Mouse (Mus musculus): Measurements from ENCODE around the gene Creb3. TPM values are rescaled to one million over a fixed set of nuclear protein-coding genes. Genes with fewer than 3 reads are reported as not detected.

Creb3 gene
- 78.7 and 80.5 TPM in 2 replicates for polyA plus RNA-seq (2015; fragmentation: Nextera tagmentation; extraction: Ambion mirVana)

DNA sequence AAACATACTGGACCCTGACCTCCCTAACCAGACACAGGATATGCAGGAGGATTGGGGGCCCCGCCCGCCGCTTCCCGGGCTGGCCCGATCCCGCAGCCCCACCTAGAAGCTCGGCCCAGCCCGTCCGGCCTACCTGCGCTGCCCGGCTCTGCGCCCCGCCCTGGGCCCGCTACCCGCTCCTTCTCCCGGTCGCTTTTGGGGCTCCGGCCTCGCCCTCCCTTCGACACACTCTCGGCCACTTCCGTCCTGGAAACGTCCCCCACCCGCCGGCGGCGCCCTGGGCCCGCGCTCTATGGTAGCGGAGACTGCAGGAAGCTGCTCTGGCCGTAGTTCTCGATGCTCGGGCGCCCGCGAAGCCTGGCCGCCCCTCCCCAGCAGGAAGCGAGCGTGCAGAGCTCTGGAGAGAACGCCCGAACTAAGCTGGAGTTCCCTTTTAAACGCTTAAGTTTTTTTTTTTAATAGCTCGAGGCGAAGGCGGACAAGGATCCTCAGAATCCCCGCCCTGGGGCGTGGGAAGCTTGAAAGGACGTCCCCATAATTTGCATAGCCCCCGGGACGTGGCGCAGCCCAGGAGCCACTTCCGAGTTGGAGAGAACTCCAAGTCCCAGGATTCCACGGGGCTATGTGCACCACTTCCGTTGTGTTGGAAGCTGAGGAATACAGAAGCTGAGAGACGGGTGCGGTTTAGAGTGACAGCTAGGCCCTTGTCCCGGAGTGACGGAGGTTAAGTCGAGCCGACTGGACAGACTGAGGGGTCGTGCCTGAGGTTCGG is at the start of gene Creb3, which contains the start of gene Tln1:
TSS of gene Creb3 (plus strand) at position 336 of the 772 bp plus-strand sequence.
TSS of gene Tln1 (minus strand) at position 695 of the 772 bp plus-strand sequence.
- Histone ChIP-seq H3K9ac (ENCODE audit: low read depth, low read length) (peak within 1 kb of the TSS; percentile 95), H3K27ac (ENCODE audit: low read length) (peak within 1 kb of the TSS; percentile 100), H3K4me3 (ENCODE audit: low read length) (peak within 1 kb of the TSS; percentile 71), H3K4me1 (ENCODE audit: control insufficient read depth, insufficient read depth, low read length) (peaks cover 48% of the 10 kb centered on the region), H3K9me3 (ENCODE audit: control insufficient read depth, low read length) (no peaks in the 10 kb centered on the region), H3K4me2 (ENCODE audit: low read depth, low read length) (peak within 1 kb of the TSS; percentile 90), H3K27me3 (replicated peaks; ENCODE audit: control insufficient read depth, insufficient read depth, low read length) (no peaks in the 10 kb centered on the region), H3K36me3 (ENCODE audit: control insufficient read depth, insufficient read depth, low read length) (peaks cover 11% of the 10 kb centered on the region; the same call in 1 of the 2 replicates)
- ATAC-seq, result peak; percentile 94
- under 1% methylated on average over 62 of the region's 62 CpGs for WGBS

DNA sequence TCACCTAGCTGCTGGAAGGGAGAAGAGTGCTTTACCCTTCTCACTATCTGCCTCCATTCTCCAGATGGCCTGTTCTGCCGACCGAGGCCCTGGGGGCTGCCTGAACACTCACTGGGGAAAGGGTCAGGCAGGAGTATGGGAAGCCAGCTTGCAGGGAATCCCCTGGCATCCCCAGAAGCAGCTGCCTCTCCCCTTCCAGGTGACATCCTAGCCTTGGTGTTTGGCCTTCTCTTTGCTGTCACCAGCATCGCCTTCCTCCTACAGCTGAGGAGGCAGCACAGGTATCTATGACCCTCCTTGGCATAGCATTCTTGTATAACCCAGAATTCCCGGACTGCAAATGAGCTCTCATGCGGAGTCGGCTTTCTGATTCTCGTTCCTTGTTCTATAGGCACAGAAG is 49.5 kb upstream of the Creb3 start:
- H3K27ac ChIP-seq (ENCODE audit: low read length), result no peak overlapping the region
- no peak for ATAC-seq
- H3K4me2 ChIP-seq (ENCODE audit: low read depth, low read length), result no peak overlapping the region
- no peaks in the 10 kb centered on the region for H3K36me3 ChIP-seq (ENCODE audit: control insufficient read depth, insufficient read depth, low read length)
- H3K9ac ChIP-seq (ENCODE audit: low read depth, low read length), result no peak overlapping the region
- H3K4me1 ChIP-seq (ENCODE audit: control insufficient read depth, insufficient read depth, low read length), result peaks cover 17% of the 10 kb centered on the region
- 68% methylated on average over 7 of the region's 7 CpGs for WGBS
- no peaks in the 10 kb centered on the region for H3K9me3 ChIP-seq (ENCODE audit: control insufficient read depth, low read length)
- H3K27me3 ChIP-seq (replicated peaks; ENCODE audit: control insufficient read depth, insufficient read depth, low read length), result no peaks in the 10 kb centered on the region
- no peak overlapping the region for H3K4me3 ChIP-seq (ENCODE audit: low read length)

DNA sequence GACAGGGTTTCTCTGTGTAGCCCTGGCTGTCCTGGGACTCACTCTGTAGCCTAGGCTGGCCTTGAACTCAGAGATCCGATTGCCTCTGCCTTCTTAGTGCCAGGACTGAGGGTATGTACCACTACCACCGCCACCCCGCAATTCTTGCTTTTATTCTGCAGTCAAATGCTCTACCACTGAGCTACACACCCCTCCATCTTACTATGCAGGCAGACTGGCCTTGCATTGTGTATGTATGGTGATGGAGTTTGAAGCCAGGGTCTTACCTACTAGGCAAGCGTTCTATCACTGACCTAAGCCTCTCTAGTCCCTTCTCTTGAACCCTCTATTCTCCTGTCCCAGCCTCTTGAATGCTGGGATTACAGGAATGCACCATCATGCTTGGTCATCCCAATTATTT is 48.8 kb upstream of the Creb3 start:
- no peaks in the 10 kb centered on the region for H3K9me3 ChIP-seq (ENCODE audit: control insufficient read depth, low read length)
- peaks cover 11% of the 10 kb centered on the region for H3K4me1 ChIP-seq (ENCODE audit: control insufficient read depth, insufficient read depth, low read length)
- H3K27me3 ChIP-seq (replicated peaks; ENCODE audit: control insufficient read depth, insufficient read depth, low read length), result no peaks in the 10 kb centered on the region
- no peak overlapping the region for H3K4me2 ChIP-seq (ENCODE audit: low read depth, low read length)
- 91% methylated on average over 4 of the region's 4 CpGs for WGBS
- H3K36me3 ChIP-seq (ENCODE audit: control insufficient read depth, insufficient read depth, low read length), result no peaks in the 10 kb centered on the region
- ATAC-seq, result no peak
- no peak overlapping the region for H3K4me3 ChIP-seq (ENCODE audit: low read length)
- no peak overlapping the region for H3K9ac ChIP-seq (ENCODE audit: low read depth, low read length)
- no peak overlapping the region for H3K27ac ChIP-seq (ENCODE audit: low read length)

DNA sequence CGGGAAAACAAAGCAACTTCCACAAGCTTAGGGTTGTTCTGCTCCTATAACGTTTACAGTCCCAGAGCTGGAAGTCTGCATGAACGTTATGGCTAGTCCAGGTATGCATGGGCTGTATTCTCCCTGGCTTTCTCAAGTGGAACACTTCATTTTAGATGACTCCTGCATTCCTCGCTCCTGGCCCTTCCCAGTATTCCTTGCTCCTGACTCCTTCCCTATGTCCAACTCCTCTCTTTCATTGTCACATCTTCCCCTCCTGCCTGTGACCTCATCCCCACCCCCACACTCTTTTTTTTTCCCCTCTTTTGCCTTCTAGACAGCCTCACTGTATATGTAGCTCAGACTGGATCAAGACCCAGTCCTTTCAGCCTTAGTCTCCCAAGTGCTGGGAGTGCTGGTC is 48.3 kb upstream of the Creb3 start:
- no peak overlapping the region for H3K4me2 ChIP-seq (ENCODE audit: low read depth, low read length)
- H3K9me3 ChIP-seq (ENCODE audit: control insufficient read depth, low read length), result no peaks in the 10 kb centered on the region
- H3K27me3 ChIP-seq (replicated peaks; ENCODE audit: control insufficient read depth, insufficient read depth, low read length), result no peaks in the 10 kb centered on the region
- no peak overlapping the region for H3K4me3 ChIP-seq (ENCODE audit: low read length)
- H3K9ac ChIP-seq (ENCODE audit: low read depth, low read length), result no peak overlapping the region
- no peak overlapping the region for H3K27ac ChIP-seq (ENCODE audit: low read length)
- H3K36me3 ChIP-seq (ENCODE audit: control insufficient read depth, insufficient read depth, low read length), result no peaks in the 10 kb centered on the region
- H3K4me1 ChIP-seq (ENCODE audit: control insufficient read depth, insufficient read depth, low read length), result peaks cover 8% of the 10 kb centered on the region
- 68% methylated on average over 4 of the region's 4 CpGs for WGBS
- no peak for ATAC-seq

DNA sequence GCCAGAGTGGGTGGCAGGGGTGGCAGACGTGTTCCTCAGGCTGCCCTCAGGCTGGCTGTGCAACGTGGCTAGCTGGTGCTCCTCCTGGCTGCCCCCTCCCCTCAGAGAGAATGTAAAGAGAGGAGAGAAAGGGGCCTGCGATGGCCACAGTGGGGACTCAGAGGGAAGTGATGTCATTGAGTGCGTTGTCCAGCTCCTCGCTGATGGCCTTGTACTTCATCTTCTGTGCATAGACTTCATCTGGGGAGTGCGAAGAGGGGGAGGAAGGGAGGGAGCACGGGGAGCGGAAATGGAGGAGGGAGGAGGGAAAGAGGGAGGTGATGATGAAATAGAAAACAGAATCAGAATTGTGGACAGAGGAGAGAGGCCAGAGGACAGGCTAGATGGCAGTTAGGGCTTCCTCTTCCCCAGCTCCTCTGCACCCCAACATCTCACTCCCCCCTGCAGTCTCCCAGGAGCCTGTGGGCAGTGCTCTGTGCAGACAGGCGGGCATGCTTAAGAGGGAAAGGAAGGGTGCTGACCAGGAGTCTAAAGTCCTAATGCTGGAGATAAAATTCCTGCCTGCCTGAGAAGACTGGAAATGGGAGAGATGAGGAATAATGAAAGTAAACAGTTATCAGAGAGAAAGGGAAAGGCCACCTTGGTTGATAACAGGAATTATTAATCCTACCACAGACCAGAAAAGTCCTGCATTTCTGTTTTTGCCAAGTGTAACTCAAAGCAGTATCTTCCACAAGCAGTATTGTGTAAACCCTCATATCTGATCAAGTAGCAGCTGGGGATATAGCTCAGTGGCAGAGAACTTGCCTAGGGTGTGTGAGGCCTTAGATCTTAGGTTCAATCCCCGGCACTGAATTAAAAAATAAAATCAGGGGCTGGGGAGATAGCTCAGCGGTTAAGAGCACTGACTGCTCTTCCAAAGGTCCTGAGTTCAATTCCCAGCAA is 46.1 kb upstream of the Creb3 start:
- Histone ChIP-seq H3K27ac (ENCODE audit: low read length) (no peak overlapping the region), H3K9me3 (ENCODE audit: control insufficient read depth, low read length) (no peaks in the 10 kb centered on the region), H3K27me3 (replicated peaks; ENCODE audit: control insufficient read depth, insufficient read depth, low read length) (peaks cover 4% of the 10 kb centered on the region; the same call in 1 of the 2 replicates), H3K36me3 (ENCODE audit: control insufficient read depth, insufficient read depth, low read length) (no peaks in the 10 kb centered on the region), H3K9ac (ENCODE audit: low read depth, low read length) (no peak overlapping the region), H3K4me2 (ENCODE audit: low read depth, low read length) (no peak overlapping the region), H3K4me1 (ENCODE audit: control insufficient read depth, insufficient read depth, low read length) (peaks cover 15% of the 10 kb centered on the region), H3K4me3 (ENCODE audit: low read length) (no peak overlapping the region)
- 59% methylated on average over 11 of the region's 11 CpGs for WGBS
- ATAC-seq, result peak; percentile 30

DNA sequence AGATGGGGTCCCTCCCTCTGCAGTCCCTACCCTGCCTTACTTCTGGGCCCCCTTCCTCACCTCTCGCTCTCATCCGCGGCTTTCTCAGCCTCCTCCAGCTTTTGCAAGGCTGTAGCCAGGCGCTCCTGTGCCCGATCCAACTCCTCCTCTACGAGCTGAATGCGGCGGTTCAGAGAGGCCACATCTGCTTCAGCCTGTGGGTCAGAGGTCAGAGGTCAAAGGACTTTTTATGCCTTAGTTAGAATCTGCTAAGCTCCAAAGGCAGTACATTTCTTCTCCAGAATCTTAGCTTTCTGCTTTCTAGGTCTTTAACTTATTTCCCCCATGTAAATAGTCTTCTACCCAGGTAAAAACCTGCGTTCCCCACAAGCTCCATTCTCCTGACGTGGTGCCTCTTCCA is 42.6 kb upstream of the Creb3 start:
- H3K27ac ChIP-seq (ENCODE audit: low read length), result no peak overlapping the region
- 33% methylated on average over 10 of the region's 10 CpGs for WGBS
- no peak overlapping the region for H3K9ac ChIP-seq (ENCODE audit: low read depth, low read length)

DNA sequence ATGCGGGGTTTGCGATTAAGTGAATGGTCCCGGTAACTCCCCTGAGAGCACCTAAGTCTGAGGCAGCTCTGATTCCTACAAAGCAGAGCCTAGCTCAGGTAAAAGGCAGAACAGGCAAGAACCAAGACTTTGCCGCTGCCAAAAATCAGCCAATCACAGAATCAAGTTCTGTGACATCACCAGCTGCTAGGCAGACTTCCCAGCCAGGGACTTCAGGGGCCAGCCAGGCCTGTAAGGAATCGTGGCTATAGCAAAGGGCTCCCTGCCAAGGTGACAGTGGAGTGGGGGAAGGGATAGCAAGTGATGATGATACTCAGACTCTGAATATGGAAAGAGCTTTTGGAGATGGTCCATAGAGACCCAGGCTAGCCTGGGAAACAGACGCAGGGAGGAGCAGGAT is 42.2 kb upstream of the Creb3 start:
- H3K9ac ChIP-seq (ENCODE audit: low read depth, low read length), result no peak overlapping the region
- WGBS, result 9% methylated on average over 6 of the region's 6 CpGs
- H3K4me2 ChIP-seq (ENCODE audit: low read depth, low read length), result peak overlapping the region; percentile 36
- H3K36me3 ChIP-seq (ENCODE audit: control insufficient read depth, insufficient read depth, low read length), result no peaks in the 10 kb centered on the region
- H3K4me3 ChIP-seq (ENCODE audit: low read length), result peak overlapping the region; percentile 24
- H3K27ac ChIP-seq (ENCODE audit: low read length), result no peak overlapping the region
- H3K9me3 ChIP-seq (ENCODE audit: control insufficient read depth, low read length), result no peaks in the 10 kb centered on the region
- ATAC-seq, result peak; percentile 39
- peaks cover 31% of the 10 kb centered on the region for H3K4me1 ChIP-seq (ENCODE audit: control insufficient read depth, insufficient read depth, low read length)
- peaks cover 4% of the 10 kb centered on the region; the same call in 1 of the 2 replicates for H3K27me3 ChIP-seq (replicated peaks; ENCODE audit: control insufficient read depth, insufficient read depth, low read length)

More for the DNA sequence above, 42.6 kb upstream of the Creb3 start:
- H3K4me3 ChIP-seq (ENCODE audit: low read length), result peak overlapping the region; percentile 24
- peaks cover 4% of the 10 kb centered on the region; the same call in 1 of the 2 replicates for H3K27me3 ChIP-seq (replicated peaks; ENCODE audit: control insufficient read depth, insufficient read depth, low read length)
- no peak for ATAC-seq
- H3K36me3 ChIP-seq (ENCODE audit: control insufficient read depth, insufficient read depth, low read length), result no peaks in the 10 kb centered on the region
- no peaks in the 10 kb centered on the region for H3K9me3 ChIP-seq (ENCODE audit: control insufficient read depth, low read length)
- H3K4me2 ChIP-seq (ENCODE audit: low read depth, low read length), result peak overlapping the region; percentile 36
- peaks cover 31% of the 10 kb centered on the region for H3K4me1 ChIP-seq (ENCODE audit: control insufficient read depth, insufficient read depth, low read length)

DNA sequence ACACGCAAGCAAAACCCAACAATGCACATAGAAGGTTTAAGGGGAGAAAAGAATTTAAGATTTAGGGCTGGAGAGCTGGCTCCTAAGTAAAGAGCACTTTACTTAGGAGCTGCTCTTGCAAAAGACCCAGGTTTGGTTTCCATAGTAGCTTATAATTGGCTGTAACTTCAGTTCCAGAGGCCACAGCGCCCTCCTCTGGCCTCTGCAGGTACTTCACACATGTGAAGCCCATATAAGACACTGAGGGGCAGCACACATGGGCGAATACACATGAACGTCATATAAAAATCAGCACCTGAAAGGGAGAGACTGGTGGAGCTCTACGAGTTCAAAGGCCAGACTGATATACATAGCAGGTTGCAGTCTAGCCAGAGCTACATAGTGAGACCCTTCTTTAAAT is 34.3 kb upstream of the Creb3 start:
- Histone ChIP-seq H3K9ac (ENCODE audit: low read depth, low read length) (no peak overlapping the region), H3K36me3 (ENCODE audit: control insufficient read depth, insufficient read depth, low read length) (peaks cover 7% of the 10 kb centered on the region), H3K27me3 (replicated peaks; ENCODE audit: control insufficient read depth, insufficient read depth, low read length) (no peaks in the 10 kb centered on the region; the same call in 1 of the 2 replicates), H3K4me3 (ENCODE audit: low read length) (no peak overlapping the region), H3K4me2 (ENCODE audit: low read depth, low read length) (no peak overlapping the region), H3K27ac (ENCODE audit: low read length) (no peak overlapping the region), H3K4me1 (ENCODE audit: control insufficient read depth, insufficient read depth, low read length) (peaks cover 14% of the 10 kb centered on the region), H3K9me3 (ENCODE audit: control insufficient read depth, low read length) (no peaks in the 10 kb centered on the region)
- WGBS, result 62% methylated on average over 5 of the region's 5 CpGs
- ATAC-seq, result no peak

DNA sequence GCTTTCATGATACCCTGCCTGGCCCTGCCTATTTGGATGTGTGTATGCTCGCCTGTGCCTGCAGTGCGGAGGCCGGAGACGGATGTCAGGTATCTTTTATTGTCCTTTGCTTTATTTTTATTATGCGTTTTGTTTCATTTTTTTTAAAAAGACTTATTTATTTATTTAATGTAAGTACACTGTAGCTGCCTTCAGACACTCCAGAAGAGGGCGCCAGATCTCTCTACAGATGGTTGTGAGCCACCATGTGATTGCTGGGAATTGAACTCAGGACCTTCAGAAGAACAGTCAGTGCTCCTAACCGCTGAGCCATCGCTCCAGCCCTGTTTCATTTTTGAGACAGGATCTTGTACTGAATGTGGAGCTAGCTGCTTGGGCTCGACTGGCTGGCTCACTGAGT is 33.6 kb upstream of the Creb3 start:
- Histone ChIP-seq H3K27me3 (replicated peaks; ENCODE audit: control insufficient read depth, insufficient read depth, low read length) (no peaks in the 10 kb centered on the region), H3K9me3 (ENCODE audit: control insufficient read depth, low read length) (no peaks in the 10 kb centered on the region), H3K27ac (ENCODE audit: low read length) (no peak overlapping the region), H3K4me2 (ENCODE audit: low read depth, low read length) (no peak overlapping the region), H3K9ac (ENCODE audit: low read depth, low read length) (no peak overlapping the region), H3K4me3 (ENCODE audit: low read length) (no peak overlapping the region), H3K4me1 (ENCODE audit: control insufficient read depth, insufficient read depth, low read length) (peaks cover 10% of the 10 kb centered on the region), H3K36me3 (ENCODE audit: control insufficient read depth, insufficient read depth, low read length) (peaks cover 10% of the 10 kb centered on the region)
- ATAC-seq, result no peak
- WGBS, result 82% methylated on average over 9 of the region's 9 CpGs

Measured in intestine, embryonic 16.5 days (tissue).